Mouse (Mus musculus): Measurements from ENCODE around the gene Krt12. TPM values are rescaled to one million over a fixed set of nuclear protein-coding genes. Genes with fewer than 3 reads are reported as not detected.

The Krt12 gene
- polyA plus RNA-seq (2012; rRNA removed), result 0.04 TPM in 1 of 2 replicates, not detected in the other

DNA sequence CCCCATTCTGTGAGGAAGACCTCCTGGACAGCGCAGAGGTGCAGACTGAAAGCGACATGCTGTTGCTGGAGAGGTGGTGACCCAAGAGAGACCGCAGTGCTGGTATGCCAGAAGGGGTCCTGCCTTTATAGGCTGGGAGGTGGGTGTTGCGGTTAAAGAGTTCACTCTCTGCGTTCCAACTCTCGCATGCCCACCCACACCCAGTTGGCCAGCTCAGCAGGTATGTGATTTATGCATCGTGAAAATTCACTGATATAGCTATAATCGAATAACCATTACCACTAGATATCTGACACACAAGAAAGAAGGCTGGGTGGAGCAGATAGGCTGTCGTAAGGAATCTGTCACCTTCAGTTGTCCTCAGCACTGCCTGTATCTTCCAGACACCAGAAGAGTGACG is at the start of gene Krt12:
Krt12 (minus strand) TSS at position 101 of the 400 bp plus-strand sequence.

GRCm38 (mm10) chr11:99437972-99438371 is 15.9 kb upstream of the Krt12 start, which contains the start of gene Krt20:
TSS of gene Krt20 (minus strand) at chr11:99438150.

DNA sequence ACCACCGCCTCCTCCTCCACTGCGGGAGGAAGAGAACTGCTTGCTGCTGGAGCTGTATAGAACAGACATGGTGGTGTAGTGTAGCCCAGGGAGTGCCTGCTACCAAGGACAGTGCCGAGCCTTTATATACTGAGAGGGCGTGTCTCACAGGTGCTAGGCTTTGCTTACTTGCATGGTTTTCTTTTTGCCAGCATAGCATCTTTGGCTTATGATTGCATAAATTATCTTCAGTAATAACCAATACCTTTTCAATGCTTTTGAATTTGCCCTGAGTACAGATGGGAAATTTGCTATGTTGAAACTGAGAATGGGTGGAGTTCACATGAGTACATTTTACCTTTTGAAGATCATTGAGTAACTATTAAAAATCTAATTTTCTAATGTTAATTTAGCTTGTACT is 32.8 kb downstream of the Krt12 start, which contains the start of gene Krt10:
Krt10 (minus strand) TSS at position 101 of the 400 bp plus-strand sequence.

GRCm38 (mm10) chr11:99374803-99375202 is 47.3 kb downstream of the Krt12 start, which contains the start of gene Krt28:
TSS of gene Krt28 (minus strand) at chr11:99374903.

Other genes starting within 250 kb of the Krt12 start
- gene Smarce1, start 191.2 kb downstream of the Krt12 start, polyA plus RNA-seq (2012; rRNA removed), result 429 and 695 TPM in 2 replicates
- 0.22 and 0.40 TPM in 2 replicates for gene Krt222, start 178.2 kb downstream of the Krt12 start, polyA plus RNA-seq (2012; rRNA removed)
- gene Krt24, start 137.0 kb downstream of the Krt12 start, polyA plus RNA-seq (2012; rRNA removed), result 0.31 TPM in 1 of 2 replicates, not detected in the other
- 0.02 and 0.07 TPM in 2 replicates for gene Krt25, start 99.3 kb downstream of the Krt12 start, polyA plus RNA-seq (2012; rRNA removed)
- gene Krt26, start 84.3 kb downstream of the Krt12 start, polyA plus RNA-seq (2012; rRNA removed), result 0.12 and 0.25 TPM in 2 replicates
- 0.02 TPM in 1 of 2 replicates, not detected in the other for gene Krt27, start 71.2 kb downstream of the Krt12 start, polyA plus RNA-seq (2012; rRNA removed)
- 0.24 and 0.30 TPM in 2 replicates for gene Krt28, start 47.4 kb downstream of the Krt12 start, polyA plus RNA-seq (2012; rRNA removed)
- 5.6 and 10.6 TPM in 2 replicates for gene Krt10, start 32.9 kb downstream of the Krt12 start, polyA plus RNA-seq (2012; rRNA removed)
- 1.1 and 2.3 TPM in 2 replicates for gene Krt20, start 15.9 kb upstream of the Krt12 start, polyA plus RNA-seq (2012; rRNA removed)
- 0.08 and 0.14 TPM in 2 replicates for gene Krt23, start 70.9 kb upstream of the Krt12 start, polyA plus RNA-seq (2012; rRNA removed)
- gene Krt39, start 99.1 kb upstream of the Krt12 start, polyA plus RNA-seq (2012; rRNA removed), result not detected in 2 replicates
- 0.07 TPM in 1 of 2 replicates, not detected in the other for gene Krt40, start 120.9 kb upstream of the Krt12 start, polyA plus RNA-seq (2012; rRNA removed)
- gene Krtap3-3, start 128.6 kb upstream of the Krt12 start, polyA plus RNA-seq (2012; rRNA removed), result not detected in 2 replicates
- gene Krtap3-2, start 134.6 kb upstream of the Krt12 start, polyA plus RNA-seq (2012; rRNA removed), result not detected in 2 replicates
- not detected in 2 replicates for gene Gm11939, start 137.2 kb upstream of the Krt12 start, polyA plus RNA-seq (2012; rRNA removed)
- not detected in 2 replicates for gene Krtap3-1, start 144.4 kb upstream of the Krt12 start, polyA plus RNA-seq (2012; rRNA removed)
- gene Krtap1-5, start 158.8 kb upstream of the Krt12 start, polyA plus RNA-seq (2012; rRNA removed), result not detected in 2 replicates
- not detected in 2 replicates for gene Krtap1-4, start 161.4 kb upstream of the Krt12 start, polyA plus RNA-seq (2012; rRNA removed)
- gene Krtap1-3, start 169.1 kb upstream of the Krt12 start, polyA plus RNA-seq (2012; rRNA removed), result not detected in 2 replicates
- gene Krtap9-3, start 175.8 kb upstream of the Krt12 start, polyA plus RNA-seq (2012; rRNA removed), result not detected in 2 replicates
- not detected in 2 replicates for gene Gm11938, start 181.0 kb upstream of the Krt12 start, polyA plus RNA-seq (2012; rRNA removed)
- gene Gm11937, start 187.9 kb upstream of the Krt12 start, polyA plus RNA-seq (2012; rRNA removed), result not detected in 2 replicates
- gene Krtap2-4, start 192.6 kb upstream of the Krt12 start, polyA plus RNA-seq (2012; rRNA removed), result not detected in 2 replicates
- not detected in 2 replicates for gene Gm11562, start 198.2 kb upstream of the Krt12 start, polyA plus RNA-seq (2012; rRNA removed)
- not detected in 2 replicates for gene Krtap4-1, start 206.0 kb upstream of the Krt12 start, polyA plus RNA-seq (2012; rRNA removed)
- gene Krtap4-2, start 212.8 kb upstream of the Krt12 start, polyA plus RNA-seq (2012; rRNA removed), result not detected in 2 replicates
- gene Krtap4-7, start 221.8 kb upstream of the Krt12 start, polyA plus RNA-seq (2012; rRNA removed), result not detected in 2 replicates
- not detected in 2 replicates for gene Gm11555, start 228.0 kb upstream of the Krt12 start, polyA plus RNA-seq (2012; rRNA removed)
- not detected in 2 replicates for gene Gm11563, start 236.7 kb upstream of the Krt12 start, polyA plus RNA-seq (2012; rRNA removed)
- gene Krtap4-6, start 243.7 kb upstream of the Krt12 start, polyA plus RNA-seq (2012; rRNA removed), result not detected in 2 replicates